Mouse (Mus musculus): ENCODE measurements around the gene Fut8. TPM values are rescaled to one million over a fixed set of nuclear protein-coding genes. Genes with fewer than 3 reads are reported as not detected.

The Fut8 gene
- polyA plus RNA-seq, 1 experiment from 2014 or later, result 24.6 TPM

DNA sequence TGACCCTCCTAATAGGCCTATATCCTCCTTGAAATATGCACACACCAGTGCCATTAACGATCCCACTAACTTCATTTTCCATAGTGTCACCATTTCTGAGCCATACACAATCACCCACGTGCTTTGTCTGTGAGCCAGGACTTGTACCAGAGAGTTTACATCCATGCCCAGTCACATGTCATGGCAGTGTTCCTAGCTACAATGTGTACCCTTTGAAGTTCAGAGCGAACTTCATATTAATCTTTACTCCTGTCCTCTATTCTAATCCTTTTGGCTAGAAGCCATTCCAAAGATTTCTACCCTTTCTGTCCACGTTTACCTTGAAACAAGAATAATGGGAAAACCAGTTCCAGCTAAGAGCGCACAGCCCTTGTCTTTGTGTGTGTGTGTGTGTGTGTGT lies 31.1 kb upstream of the Fut8 start:
- DNase-seq (ENCODE audit: low spot score), result no peak
- 87% methylated on average over 5 of the region's 5 CpGs for WGBS
- no peak overlapping the region for H3K4me3 ChIP-seq

DNA sequence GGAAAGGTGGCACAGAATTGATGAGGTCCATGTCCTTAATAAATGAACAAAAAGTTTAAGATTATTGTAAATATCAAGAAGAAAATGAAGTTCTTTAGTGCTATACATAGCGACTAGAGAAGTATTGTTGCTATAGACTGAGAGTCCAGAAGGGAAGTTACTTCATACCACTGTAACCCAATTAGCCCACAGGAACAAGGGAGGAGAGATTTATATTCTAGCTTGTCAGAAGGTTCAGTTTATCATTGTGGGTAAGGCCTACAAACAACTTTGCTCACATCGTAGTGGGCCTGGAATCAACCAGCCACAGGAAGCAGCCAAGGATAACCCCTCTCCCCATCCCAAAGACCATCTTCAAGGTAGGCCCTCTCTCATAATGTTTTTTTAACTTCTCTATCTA lies 29.9 kb upstream of the Fut8 start:
- Histone ChIP-seq H3K36me3 (replicated peaks) (no peaks in the 10 kb centered on the region), H3K9me3 (no peaks in the 10 kb centered on the region), H3K4me3 (no peak overlapping the region), H3K27ac (replicated peaks) (no peak overlapping the region), H3K27me3 (replicated peaks; ENCODE audit: low read depth, poor library complexity, severe bottlenecking) (no peaks in the 10 kb centered on the region), H3K4me1 (no peaks in the 10 kb centered on the region)
- 92% methylated on average over 2 of the region's 2 CpGs for WGBS
- DNase-seq (ENCODE audit: low spot score), result no peak

More for the DNA sequence above, 31.1 kb upstream of the Fut8 start:
- H3K27ac ChIP-seq (replicated peaks), result no peak overlapping the region
- no peaks in the 10 kb centered on the region for H3K4me1 ChIP-seq
- H3K27me3 ChIP-seq (replicated peaks; ENCODE audit: low read depth, poor library complexity, severe bottlenecking), result no peaks in the 10 kb centered on the region
- H3K36me3 ChIP-seq (replicated peaks), result no peaks in the 10 kb centered on the region
- no peaks in the 10 kb centered on the region for H3K9me3 ChIP-seq

DNA sequence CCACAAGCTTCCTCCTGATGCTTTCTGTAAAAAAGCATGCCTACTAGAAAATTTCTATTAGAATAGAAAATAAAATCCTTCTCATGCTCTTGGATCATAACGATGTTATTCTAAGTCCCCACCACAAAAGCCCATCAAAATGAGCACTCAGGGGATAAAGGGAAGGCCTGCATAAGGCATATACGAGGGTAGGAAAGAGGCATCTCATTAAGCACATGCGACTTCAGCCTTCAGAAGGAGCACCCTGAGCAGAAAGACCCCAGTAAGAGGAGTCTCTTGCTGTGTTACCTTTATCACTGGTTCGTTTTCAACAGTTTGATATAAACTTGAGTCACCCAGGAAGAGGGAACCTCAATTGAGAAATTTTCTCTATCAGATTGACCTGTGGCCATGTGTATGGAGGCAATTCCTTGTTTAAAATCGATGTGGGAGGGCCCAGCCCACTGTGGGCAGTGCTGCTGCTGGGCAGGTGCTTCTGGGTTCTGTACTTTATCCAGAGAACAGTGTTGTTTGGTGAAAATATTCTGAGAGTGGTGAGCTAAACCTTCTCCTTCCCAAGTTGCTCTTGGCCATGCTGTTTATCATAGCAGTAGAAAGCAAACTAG lies 29.2 kb upstream of the Fut8 start:
- H3K4me1 ChIP-seq, result no peaks in the 10 kb centered on the region
- H3K4me3 ChIP-seq, result no peak overlapping the region
- no peak overlapping the region for H3K27ac ChIP-seq (replicated peaks)
- no peaks in the 10 kb centered on the region for H3K9me3 ChIP-seq
- H3K36me3 ChIP-seq (replicated peaks), result no peaks in the 10 kb centered on the region
- WGBS, result 79% methylated on average over 5 of the region's 5 CpGs
- no peak for DNase-seq (ENCODE audit: low spot score)
- H3K27me3 ChIP-seq (replicated peaks; ENCODE audit: low read depth, poor library complexity, severe bottlenecking), result no peaks in the 10 kb centered on the region

DNA sequence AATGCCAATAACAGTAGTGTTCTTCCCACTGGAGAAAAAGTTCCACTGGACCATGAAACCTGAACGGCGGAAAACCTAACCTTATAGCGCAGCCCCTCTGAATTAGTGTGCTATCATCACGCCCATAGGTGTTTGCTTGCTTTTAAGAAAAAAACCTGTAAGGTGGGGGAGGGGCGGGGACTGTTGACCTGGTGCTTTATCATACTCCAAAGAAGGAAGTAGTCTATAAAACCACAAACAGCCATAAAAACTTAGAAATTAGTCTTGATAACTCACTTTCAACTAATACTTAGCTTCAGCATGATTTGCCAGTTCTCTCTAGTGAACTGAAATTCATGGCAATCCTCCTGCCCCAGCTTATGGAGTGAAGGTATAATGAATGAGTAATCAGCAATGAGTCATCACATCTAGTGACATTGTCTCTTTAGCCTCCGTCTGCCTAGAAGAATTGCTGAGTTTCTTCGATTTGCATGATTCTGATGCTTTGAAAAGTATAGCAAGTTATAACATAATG lies 26.2 kb upstream of the Fut8 start:
- no peaks in the 10 kb centered on the region for H3K27me3 ChIP-seq (replicated peaks; ENCODE audit: low read depth, poor library complexity, severe bottlenecking)
- no peaks in the 10 kb centered on the region for H3K9me3 ChIP-seq
- no peaks in the 10 kb centered on the region for H3K36me3 ChIP-seq (replicated peaks)
- H3K27ac ChIP-seq (replicated peaks), result no peak overlapping the region
- no peaks in the 10 kb centered on the region for H3K4me1 ChIP-seq
- no peak for DNase-seq (ENCODE audit: low spot score)
- 89% methylated on average over 7 of the region's 7 CpGs for WGBS
- H3K4me3 ChIP-seq, result no peak overlapping the region

DNA sequence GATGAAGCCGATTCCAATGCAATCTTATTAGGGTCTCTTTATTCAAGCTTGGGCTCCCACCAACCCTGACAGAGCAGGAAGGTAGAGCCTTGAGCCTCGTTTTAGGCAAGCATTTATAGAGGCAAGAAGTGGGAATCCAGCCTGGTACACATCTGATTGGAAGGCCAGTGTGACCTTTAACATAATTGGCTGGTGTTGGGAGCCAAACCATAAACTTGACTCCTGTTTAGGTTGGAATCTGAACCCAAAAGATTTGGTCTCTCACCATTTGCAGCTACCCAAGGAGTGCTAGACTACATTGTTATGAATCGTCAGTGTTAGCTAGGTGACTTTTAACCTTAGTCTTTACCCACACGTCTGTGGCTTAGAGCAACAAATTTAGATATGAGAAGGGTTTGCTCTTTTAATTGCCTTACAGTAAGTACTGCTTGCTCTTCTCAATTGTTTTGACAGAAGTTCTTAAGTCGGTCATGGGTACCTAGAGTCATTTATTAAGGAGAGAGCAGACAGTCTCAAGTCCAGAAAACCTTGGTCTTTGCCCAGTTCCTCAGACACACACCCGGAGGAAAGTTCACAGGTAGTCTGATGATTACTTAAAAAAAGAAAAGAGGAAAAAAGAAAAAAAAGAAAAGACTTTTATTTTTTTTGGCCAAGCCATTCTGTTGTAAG lies 23.9 kb upstream of the Fut8 start:
- Histone ChIP-seq H3K9me3 (no peaks in the 10 kb centered on the region), H3K4me3 (no peak overlapping the region), H3K27me3 (replicated peaks; ENCODE audit: low read depth, poor library complexity, severe bottlenecking) (no peaks in the 10 kb centered on the region), H3K36me3 (replicated peaks) (no peaks in the 10 kb centered on the region), H3K4me1 (no peaks in the 10 kb centered on the region), H3K27ac (replicated peaks) (no peak overlapping the region)
- 78% methylated on average over 6 of the region's 6 CpGs for WGBS
- no peak for DNase-seq (ENCODE audit: low spot score)

DNA sequence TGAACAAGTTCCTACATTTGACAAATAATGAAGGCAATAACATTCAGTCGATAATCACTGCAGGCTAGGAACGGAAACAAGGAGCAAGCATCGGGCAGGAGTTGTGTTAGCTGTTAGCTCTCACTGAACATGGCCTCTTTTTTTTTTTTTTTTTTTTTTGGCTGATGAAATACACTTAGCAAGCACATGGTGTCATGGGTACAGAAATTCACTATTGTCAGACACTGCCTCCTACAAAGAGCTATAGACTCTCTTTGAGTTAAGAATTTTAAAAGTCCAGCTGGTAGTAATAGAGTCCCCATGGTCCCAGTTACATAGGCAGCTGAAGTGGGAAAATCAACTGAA lies 23.4 kb upstream of the Fut8 start:
- WGBS, result 91% methylated on average over 3 of the region's 3 CpGs

DNA sequence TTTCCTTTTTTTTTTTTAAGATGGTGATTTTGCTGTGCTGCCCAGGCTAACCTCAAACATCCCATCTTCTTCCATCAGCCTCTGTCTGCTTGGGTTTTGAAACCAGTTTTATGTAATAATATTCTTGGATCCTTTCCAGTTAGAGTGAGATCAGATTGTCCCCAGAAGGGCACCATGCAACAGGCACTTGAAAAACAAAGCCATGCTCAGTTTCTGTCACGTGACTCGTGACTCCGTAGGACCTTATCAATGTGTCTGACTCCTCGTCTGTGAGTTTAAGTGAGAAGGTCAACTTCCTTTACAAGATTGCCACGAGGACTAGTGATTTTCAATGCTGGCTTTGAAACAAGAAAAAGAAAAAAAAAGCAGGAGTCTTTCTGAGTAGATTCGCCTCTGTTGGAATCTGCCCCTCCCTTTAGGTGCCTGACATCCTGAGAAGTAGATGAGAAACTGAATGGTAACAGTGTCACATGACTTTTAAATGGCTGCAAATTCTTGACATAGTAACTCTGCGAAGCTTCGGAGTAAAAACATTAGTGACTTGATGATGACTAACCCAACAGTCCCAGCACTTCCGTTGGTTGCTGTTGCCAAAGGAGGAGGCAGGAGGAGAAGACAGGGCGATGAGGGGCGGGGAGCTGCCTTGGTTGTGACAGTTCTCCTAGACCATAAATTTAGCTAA lies 21.3 kb upstream of the Fut8 start:
- WGBS, result 77% methylated on average over 11 of the region's 11 CpGs
- H3K27me3 ChIP-seq (replicated peaks; ENCODE audit: low read depth, poor library complexity, severe bottlenecking), result no peaks in the 10 kb centered on the region
- no peak overlapping the region for H3K27ac ChIP-seq (replicated peaks)
- H3K4me1 ChIP-seq, result no peaks in the 10 kb centered on the region
- H3K36me3 ChIP-seq (replicated peaks), result no peaks in the 10 kb centered on the region
- H3K9me3 ChIP-seq, result no peaks in the 10 kb centered on the region
- no peak overlapping the region for H3K4me3 ChIP-seq
- DNase-seq (ENCODE audit: low spot score), result no peak

More for the DNA sequence above, 23.4 kb upstream of the Fut8 start:
- Histone ChIP-seq H3K4me3 (no peak overlapping the region), H3K27ac (replicated peaks) (no peak overlapping the region), H3K36me3 (replicated peaks) (no peaks in the 10 kb centered on the region), H3K4me1 (no peaks in the 10 kb centered on the region), H3K27me3 (replicated peaks; ENCODE audit: low read depth, poor library complexity, severe bottlenecking) (no peaks in the 10 kb centered on the region), H3K9me3 (no peaks in the 10 kb centered on the region)
- DNase-seq (ENCODE audit: low spot score), result no peak

DNA sequence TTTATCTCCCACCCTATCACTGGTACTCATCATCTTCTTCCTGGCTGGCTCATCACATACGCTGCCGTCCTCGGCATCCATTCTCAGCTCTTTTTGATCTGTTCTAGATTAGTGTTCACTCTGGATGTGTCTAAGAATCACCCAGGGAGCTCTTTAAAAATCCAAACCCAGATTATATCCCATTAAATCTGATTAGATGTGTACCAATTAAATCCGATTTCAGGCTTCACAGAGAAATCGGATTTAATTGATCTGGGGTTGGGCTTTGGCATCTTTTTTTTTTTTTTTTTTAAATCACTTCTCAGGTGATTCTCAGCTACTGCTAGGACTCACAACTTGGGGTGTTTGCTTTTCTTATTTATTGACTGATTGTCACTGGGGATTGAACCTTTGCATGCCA lies 17.3 kb upstream of the Fut8 start:
- H3K4me1 ChIP-seq, result no peaks in the 10 kb centered on the region
- no peak overlapping the region for H3K4me3 ChIP-seq
- no peaks in the 10 kb centered on the region for H3K36me3 ChIP-seq (replicated peaks)
- H3K27me3 ChIP-seq (replicated peaks; ENCODE audit: low read depth, poor library complexity, severe bottlenecking), result no peaks in the 10 kb centered on the region
- no peak for DNase-seq (ENCODE audit: low spot score)
- H3K9me3 ChIP-seq, result no peaks in the 10 kb centered on the region
- WGBS, result 79% methylated on average over 5 of the region's 5 CpGs
- H3K27ac ChIP-seq (replicated peaks), result no peak overlapping the region

DNA sequence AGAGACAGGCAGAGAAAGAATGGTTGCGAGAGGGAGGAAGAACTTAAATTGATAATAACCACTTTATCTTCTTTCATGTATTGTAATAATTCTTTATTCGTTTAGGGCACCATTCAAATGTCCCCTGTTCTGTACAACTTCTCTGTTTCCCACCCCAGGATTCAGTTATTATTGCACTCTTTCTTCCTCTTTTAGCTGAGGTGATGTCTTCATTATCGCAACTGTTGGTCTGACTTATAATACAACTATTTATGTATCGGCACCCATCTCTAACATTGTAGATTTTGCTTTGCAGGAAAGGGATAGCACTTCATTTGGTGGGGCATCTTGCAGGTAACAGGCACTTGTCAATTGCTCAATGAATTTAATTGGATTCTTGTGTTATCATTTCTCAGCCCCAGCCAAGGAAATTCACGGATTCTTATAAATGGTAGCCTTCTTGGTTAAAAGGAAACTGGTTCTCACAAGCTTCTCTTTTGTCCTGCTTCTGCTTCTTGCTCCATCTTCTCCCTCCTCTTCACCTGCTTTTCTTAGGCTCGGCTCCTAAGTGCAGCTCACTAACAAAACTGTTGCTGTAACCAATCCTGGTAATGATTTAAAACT lies 15.6 kb upstream of the Fut8 start:
- Histone ChIP-seq H3K9me3 (no peaks in the 10 kb centered on the region), H3K36me3 (replicated peaks) (no peaks in the 10 kb centered on the region), H3K27me3 (replicated peaks; ENCODE audit: low read depth, poor library complexity, severe bottlenecking) (no peaks in the 10 kb centered on the region), H3K4me3 (no peak overlapping the region), H3K27ac (replicated peaks) (no peak overlapping the region), H3K4me1 (no peaks in the 10 kb centered on the region)
- 89% methylated on average over 6 of the region's 6 CpGs for WGBS
- no peak for DNase-seq (ENCODE audit: low spot score)

DNA sequence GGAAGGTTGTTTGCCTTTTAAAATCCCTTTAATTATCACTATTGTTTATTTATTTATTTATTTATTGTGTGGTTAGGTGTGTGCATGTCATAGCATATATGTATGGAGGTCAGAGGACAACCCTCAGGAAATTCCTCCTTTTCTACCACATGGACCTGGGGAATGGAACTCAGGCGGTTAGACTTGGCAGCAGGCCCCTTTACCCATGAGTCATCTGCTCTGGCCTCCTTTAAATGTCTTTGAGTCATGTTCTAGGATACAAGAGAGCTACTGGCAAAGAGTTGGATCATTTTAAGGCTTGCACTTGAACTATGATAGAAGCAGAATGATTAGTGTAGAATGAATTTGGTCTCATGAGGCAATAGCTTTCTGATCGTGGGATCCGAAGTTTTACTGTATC lies 14.3 kb upstream of the Fut8 start:
- WGBS, result 93% methylated on average over 3 of the region's 3 CpGs
- H3K4me3 ChIP-seq, result no peak overlapping the region
- H3K4me1 ChIP-seq, result no peaks in the 10 kb centered on the region
- H3K27ac ChIP-seq (replicated peaks), result no peak overlapping the region
- H3K27me3 ChIP-seq (replicated peaks; ENCODE audit: low read depth, poor library complexity, severe bottlenecking), result no peaks in the 10 kb centered on the region
- no peaks in the 10 kb centered on the region for H3K9me3 ChIP-seq
- no peaks in the 10 kb centered on the region for H3K36me3 ChIP-seq (replicated peaks)
- DNase-seq (ENCODE audit: low spot score), result no peak

DNA sequence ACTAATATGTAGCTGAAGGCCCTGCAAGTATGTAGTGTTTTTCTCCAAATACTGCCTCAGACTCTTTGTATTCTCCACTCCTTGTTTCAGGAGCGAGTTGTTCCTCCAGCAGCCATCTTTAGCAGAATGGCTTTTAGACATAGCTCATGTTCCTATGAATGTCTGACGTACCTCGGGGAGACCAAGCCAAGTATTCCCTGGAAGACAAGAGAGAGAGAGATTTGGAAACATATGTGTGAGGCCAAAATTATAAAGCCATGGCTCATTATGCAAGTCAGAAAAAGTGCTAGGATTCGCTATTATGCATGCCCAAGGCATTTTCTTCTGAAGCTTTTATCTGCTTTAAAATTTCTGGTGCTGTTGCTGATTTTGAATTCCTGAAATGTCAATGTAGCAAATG lies 13.8 kb upstream of the Fut8 start:
- Histone ChIP-seq H3K9me3 (no peaks in the 10 kb centered on the region), H3K4me3 (no peak overlapping the region), H3K27me3 (replicated peaks; ENCODE audit: low read depth, poor library complexity, severe bottlenecking) (no peaks in the 10 kb centered on the region), H3K4me1 (no peaks in the 10 kb centered on the region), H3K27ac (replicated peaks) (no peak overlapping the region), H3K36me3 (replicated peaks) (no peaks in the 10 kb centered on the region)
- no peak for DNase-seq (ENCODE audit: low spot score)
- WGBS, result 86% methylated on average over 4 of the region's 4 CpGs

DNA sequence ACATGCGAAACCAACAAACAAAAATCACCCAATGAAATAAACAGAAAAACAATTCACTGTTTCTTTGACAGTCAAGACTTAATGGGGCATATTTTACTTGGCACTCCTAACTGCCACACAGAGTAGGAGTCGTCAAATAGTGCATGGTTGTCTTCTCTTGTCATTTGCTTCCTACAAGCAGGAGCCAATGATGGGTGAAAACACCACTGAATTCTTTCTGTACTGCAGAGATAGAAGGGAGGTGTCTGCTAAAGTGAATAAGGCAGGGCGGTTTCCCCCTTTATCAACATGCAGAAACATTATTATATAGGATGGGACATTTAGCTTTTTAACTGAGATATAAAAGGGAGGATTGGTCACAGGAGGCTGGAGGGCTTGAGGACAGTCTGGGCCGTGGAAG lies 13.0 kb upstream of the Fut8 start:
- no peak for DNase-seq (ENCODE audit: low spot score)
- WGBS, result 80% methylated on average over 4 of the region's 4 CpGs
- Histone ChIP-seq H3K27me3 (replicated peaks; ENCODE audit: low read depth, poor library complexity, severe bottlenecking) (no peaks in the 10 kb centered on the region), H3K36me3 (replicated peaks) (no peaks in the 10 kb centered on the region), H3K9me3 (no peaks in the 10 kb centered on the region), H3K4me3 (no peak overlapping the region), H3K4me1 (no peaks in the 10 kb centered on the region), H3K27ac (replicated peaks) (no peak overlapping the region)

DNA sequence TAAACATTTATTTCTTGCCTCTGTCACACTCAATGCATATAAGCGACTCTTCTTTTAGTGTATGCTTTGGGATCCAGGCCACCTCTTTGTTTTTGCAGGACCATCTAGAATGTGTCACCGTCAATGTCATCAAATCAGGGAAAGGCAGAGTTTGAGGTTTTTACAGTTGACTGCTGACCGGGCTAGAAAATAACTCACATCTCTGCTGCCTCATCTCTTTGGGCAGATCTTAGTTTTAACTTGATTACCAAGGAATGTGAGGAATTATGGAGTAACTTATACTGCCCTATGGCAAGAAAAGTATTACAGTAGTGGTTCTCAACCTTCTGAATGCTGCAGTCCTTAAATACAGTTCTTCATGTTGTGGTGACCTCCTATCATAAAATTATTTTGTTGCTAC lies 12.2 kb upstream of the Fut8 start:
- DNase-seq (ENCODE audit: low spot score), result no peak
- WGBS, result 85% methylated on average over 3 of the region's 3 CpGs
- Histone ChIP-seq H3K27me3 (replicated peaks; ENCODE audit: low read depth, poor library complexity, severe bottlenecking) (no peaks in the 10 kb centered on the region), H3K4me3 (no peak overlapping the region), H3K9me3 (no peaks in the 10 kb centered on the region), H3K36me3 (replicated peaks) (no peaks in the 10 kb centered on the region), H3K4me1 (no peaks in the 10 kb centered on the region), H3K27ac (replicated peaks) (no peak overlapping the region)

Measured in embryonic facial prominence, embryonic 10.5 days (tissue).